Mouse (Mus musculus): ENCODE measurements around the gene App. TPM values are rescaled to one million over a fixed set of nuclear protein-coding genes. Genes with fewer than 3 reads are reported as not detected.

App gene
- polyA plus RNA-seq, 2 experiments: 11.9 to 16.9 TPM

GRCm38 (mm10) chr16:85103116-85103787 lies 70.3 kb downstream of the App start:
- 74% methylated on average over 13 of the region's 13 CpGs for WGBS (ENCODE audit: insufficient replicate concordance)
- DNase-seq (ENCODE audit: low read depth in 3 of 3, low spot score in 3 of 3): no peak
- Histone ChIP-seq H3K9me3 (ENCODE audit: control insufficient read depth, low read length) (no peaks in the 10 kb centered on the region), H3K9ac (replicated peaks) (no peak overlapping the region), H3K36me3 (replicated peaks; ENCODE audit: control insufficient read depth, insufficient read depth, low read depth) (no peaks in the 10 kb centered on the region), H3K4me2 (ENCODE audit: low read depth) (no peak overlapping the region), H3K27me3 (ENCODE audit: control insufficient read depth, insufficient read depth, low read length) (no peaks in the 10 kb centered on the region), H3K27ac (no peak overlapping the region), H3K4me3 (ENCODE audit: insufficient read depth in 1 of 2, low read depth in 2 of 2, low read length in 2 of 2) (no peak overlapping the region), H3K4me1 (replicated peaks; ENCODE audit: control insufficient read depth in 2 of 2, insufficient read depth in 2 of 2, low read length in 1 of 2) (no peaks in the 10 kb centered on the region)
- no peak for ATAC-seq (ENCODE audit: insufficient read depth)
- TF ChIP-seq CTCF (IDR thresholded peaks at IDR 0.05; ENCODE audit: low read depth) (no peak), EP300 (IDR thresholded peaks at IDR 0.05; ENCODE audit: low read depth) (no peak)

GRCm38 (mm10) chr16:85101544-85101943 lies 72.0 kb downstream of the App start:
- ATAC-seq (ENCODE audit: insufficient read depth) (no peak), DNase-seq (ENCODE audit: low read depth in 3 of 3, low spot score in 3 of 3) (no peak)
- 73% methylated on average over 3 of the region's 3 CpGs for WGBS (ENCODE audit: insufficient replicate concordance)
- Histone ChIP-seq H3K36me3 (replicated peaks; ENCODE audit: control insufficient read depth, insufficient read depth, low read depth) (no peaks in the 10 kb centered on the region), H3K4me2 (ENCODE audit: low read depth) (no peak overlapping the region), H3K9me3 (ENCODE audit: control insufficient read depth, low read length) (no peaks in the 10 kb centered on the region), H3K27ac (no peak overlapping the region), H3K9ac (replicated peaks) (no peak overlapping the region), H3K4me3 (ENCODE audit: insufficient read depth in 1 of 2, low read depth in 2 of 2, low read length in 2 of 2) (no peak overlapping the region), H3K27me3 (ENCODE audit: control insufficient read depth, insufficient read depth, low read length) (no peaks in the 10 kb centered on the region), H3K4me1 (replicated peaks; ENCODE audit: control insufficient read depth in 2 of 2, insufficient read depth in 2 of 2, low read length in 1 of 2) (no peaks in the 10 kb centered on the region)
- TF ChIP-seq EP300 (IDR thresholded peaks at IDR 0.05; ENCODE audit: low read depth): no peak
- TF ChIP-seq CTCF (IDR thresholded peaks at IDR 0.05; ENCODE audit: low read depth): no peak

- Histone ChIP-seq H3K4me3 (ENCODE audit: insufficient read depth in 1 of 2, low read depth in 2 of 2, low read length in 2 of 2) (no peak overlapping the region), H3K4me2 (ENCODE audit: low read depth) (no peak overlapping the region), H3K4me1 (replicated peaks; ENCODE audit: control insufficient read depth in 2 of 2, insufficient read depth in 2 of 2, low read length in 1 of 2) (no peaks in the 10 kb centered on the region), H3K27me3 (ENCODE audit: control insufficient read depth, insufficient read depth, low read length) (no peaks in the 10 kb centered on the region), H3K36me3 (replicated peaks; ENCODE audit: control insufficient read depth, insufficient read depth, low read depth) (no peaks in the 10 kb centered on the region), H3K9me3 (ENCODE audit: control insufficient read depth, low read length) (no peaks in the 10 kb centered on the region), H3K9ac (replicated peaks) (no peak overlapping the region), H3K27ac (no peak overlapping the region)
- TF ChIP-seq CTCF (IDR thresholded peaks at IDR 0.05; ENCODE audit: low read depth): no peak
- TF ChIP-seq EP300 (IDR thresholded peaks at IDR 0.05; ENCODE audit: low read depth): no peak
- ATAC-seq (ENCODE audit: insufficient read depth) (no peak), DNase-seq (ENCODE audit: low read depth in 3 of 3, low spot score in 3 of 3) (no peak)
- WGBS (ENCODE audit: insufficient replicate concordance): 61% methylated on average over 3 of the region's 3 CpGs
These were observed 72.8 kb downstream of the App start for GRCm38 (mm10) chr16:85100806-85101205.

GRCm38 (mm10) chr16:85099487-85099886 lies 74.1 kb downstream of the App start:
- TF ChIP-seq EP300 (IDR thresholded peaks at IDR 0.05; ENCODE audit: low read depth) (no peak), CTCF (IDR thresholded peaks at IDR 0.05; ENCODE audit: low read depth) (no peak)
- H3K27ac ChIP-seq: no peak overlapping the region
- H3K9me3 ChIP-seq (ENCODE audit: control insufficient read depth, low read length): no peaks in the 10 kb centered on the region
- H3K9ac ChIP-seq (replicated peaks): no peak overlapping the region
- no peak overlapping the region for H3K4me3 ChIP-seq (ENCODE audit: insufficient read depth in 1 of 2, low read depth in 2 of 2, low read length in 2 of 2)
- no peak for DNase-seq (ENCODE audit: low read depth in 3 of 3, low spot score in 3 of 3)
- H3K4me2 ChIP-seq (ENCODE audit: low read depth): no peak overlapping the region
- H3K36me3 ChIP-seq (replicated peaks; ENCODE audit: control insufficient read depth, insufficient read depth, low read depth): no peaks in the 10 kb centered on the region
- no peaks in the 10 kb centered on the region for H3K4me1 ChIP-seq (replicated peaks; ENCODE audit: control insufficient read depth in 2 of 2, insufficient read depth in 2 of 2, low read length in 1 of 2)
- no peaks in the 10 kb centered on the region for H3K27me3 ChIP-seq (ENCODE audit: control insufficient read depth, insufficient read depth, low read length)
- ATAC-seq (ENCODE audit: insufficient read depth): no peak
- WGBS (ENCODE audit: insufficient replicate concordance): 54% methylated on average over 7 of the region's 7 CpGs

DNA sequence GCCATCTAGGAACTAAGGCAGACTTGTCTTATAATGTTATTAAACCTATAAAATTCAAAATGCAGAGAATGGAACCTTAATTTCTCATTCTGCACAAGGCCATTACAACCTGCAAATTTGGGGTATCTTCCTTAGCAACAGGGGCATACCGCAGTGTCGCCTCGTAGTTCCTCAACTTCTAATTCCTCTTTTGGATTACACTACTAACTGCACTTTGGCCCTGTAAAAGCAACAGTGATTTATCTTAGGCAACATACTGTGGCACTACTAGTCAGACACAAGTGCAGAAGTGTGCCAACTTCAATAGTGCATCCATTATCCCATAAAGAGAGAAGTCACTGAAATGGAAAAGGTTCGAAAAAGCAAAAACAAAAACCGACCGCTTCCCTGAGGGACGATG lies 74.5 kb downstream of the App start:
- Histone ChIP-seq H3K4me2 (ENCODE audit: low read depth) (no peak overlapping the region), H3K4me1 (replicated peaks; ENCODE audit: control insufficient read depth in 2 of 2, insufficient read depth in 2 of 2, low read length in 1 of 2) (no peaks in the 10 kb centered on the region), H3K27me3 (ENCODE audit: control insufficient read depth, insufficient read depth, low read length) (no peaks in the 10 kb centered on the region), H3K9me3 (ENCODE audit: control insufficient read depth, low read length) (no peaks in the 10 kb centered on the region), H3K27ac (no peak overlapping the region), H3K36me3 (replicated peaks; ENCODE audit: control insufficient read depth, insufficient read depth, low read depth) (no peaks in the 10 kb centered on the region), H3K9ac (replicated peaks) (no peak overlapping the region), H3K4me3 (ENCODE audit: insufficient read depth in 1 of 2, low read depth in 2 of 2, low read length in 2 of 2) (no peak overlapping the region)
- no peak for ATAC-seq (ENCODE audit: insufficient read depth)
- 81% methylated on average over 7 of the region's 7 CpGs for WGBS (ENCODE audit: insufficient replicate concordance)
- TF ChIP-seq EP300 (IDR thresholded peaks at IDR 0.05; ENCODE audit: low read depth) (no peak), CTCF (IDR thresholded peaks at IDR 0.05; ENCODE audit: low read depth) (no peak)
- no peak for DNase-seq (ENCODE audit: low read depth in 3 of 3, low spot score in 3 of 3)
